Mouse (Mus musculus) myocyte (in vitro differentiated cells): ENCODE measurements around the gene Arv1.

Experiments
- MAX ChIP-seq: IDR thresholded peaks from one replicate; pipeline ENCODE4 v1.6.1; 2011; ENCODE audit warnings: low read depth, mild to moderate bottlenecking, control low read depth
- POLR2A ChIP-seq: IDR thresholded peaks from one replicate; pipeline ENCODE4 v1.6.1; 2011; ENCODE audit warnings: low read depth, mild to moderate bottlenecking, control low read depth, moderate library complexity; ENCODE audit not compliant: insufficient read length
- USF1 ChIP-seq: IDR thresholded peaks from one replicate; pipeline ENCODE4 v1.6.1; 2011; ENCODE audit warnings: low read depth, mild to moderate bottlenecking, control low read depth, moderate library complexity

GRCm38 (mm10) chr8:124720938-124721861 lies 739 bp upstream of the Arv1 start:
- TF ChIP-seq POLR2A (no peak), USF1 (no peak), MAX (no peak)
